Mouse (Mus musculus) neural tube, embryonic 15.5 days (tissue): Measurements from ENCODE around the gene Rplp2. TPM values are rescaled to one million over a fixed set of nuclear protein-coding genes. Genes with fewer than 3 reads are reported as not detected.

Experiments used
- ATAC-seq: fragments of 200-750 bp; cut with Nextera tagmentation; 2 replicates; pipeline ENCODE4 v1.8.0; 2017; ENCODE audit warnings: mild to moderate bottlenecking, moderate TSS enrichment, moderate library complexity; ENCODE audit not compliant: low FRiP score
- H3K27ac ChIP-seq: fragments of 300-500 bp; sonication (generic); replicated peaks from 2 replicates; pipeline ENCODE4 v1.5.1; 2015; ENCODE audit warnings: mild to moderate bottlenecking, inconsistent platforms
- H3K27me3 ChIP-seq: fragments of 300-500 bp; sonication (generic); replicated peaks from 2 replicates; pipeline ENCODE4 v1.6.1; 2015; ENCODE audit warnings: inconsistent platforms
- H3K36me3 ChIP-seq: fragments of 300-500 bp; sonication (generic); 2 replicates; pipeline ENCODE4 v1.6.1; 2015; ENCODE audit warnings: inconsistent platforms
- H3K4me1 ChIP-seq: fragments of 300-500 bp; sonication (generic); 2 replicates; pipeline ENCODE4 v1.6.1; 2015; ENCODE audit warnings: inconsistent platforms
- H3K4me2 ChIP-seq: fragments of 300-500 bp; sonication (generic); 2 replicates; pipeline ENCODE4 v1.6.1; 2015; ENCODE audit warnings: inconsistent platforms, mild to moderate bottlenecking, moderate library complexity
- H3K4me3 ChIP-seq: fragments of 300-500 bp; sonication (generic); replicated peaks from 2 replicates; pipeline ENCODE4 v1.5.1; 2015; ENCODE audit warnings: mild to moderate bottlenecking, inconsistent platforms
- H3K9ac ChIP-seq: fragments of 300-500 bp; sonication (generic); replicated peaks from 2 replicates; pipeline ENCODE4 v1.6.1; 2015; ENCODE audit warnings: mild to moderate bottlenecking, inconsistent platforms
- H3K9me3 ChIP-seq: fragments of 300-500 bp; sonication (generic); replicated peaks from 2 replicates; pipeline ENCODE4 v1.6.1; 2016; ENCODE audit warnings: inconsistent platforms
- WGBS: fragments of 180-500 bp; shearing (Covaris S2); methylation state at CpG from one replicate; pipeline ENCODE4 v1.1.7; 2015; ENCODE audit warnings: mixed read lengths; 5-methylcytosine and 5-hydroxymethylcytosine counted together
- polyA plus RNA-seq: library from polyadenylated mRNA; unstranded; fragments of >200 nt; fragmentation: Nextera tagmentation; extraction: Ambion mirVana; gene quantifications from 2 replicates; pipeline ENCODE4 v1.2.1, GENCODE M21; 2015

The Rplp2 gene
- polyA plus RNA-seq, 1 experiment from 2014 or later, result 743 TPM

- peaks cover 34% of the 10 kb centered on the region for H3K36me3 ChIP-seq
- no peaks in the 10 kb centered on the region for H3K9me3 ChIP-seq
- peaks cover 24% of the 10 kb centered on the region for H3K4me1 ChIP-seq
- peak; percentile 33 for ATAC-seq
- under 1% methylated on average over 23 of the region's 23 CpGs for WGBS
- peak overlapping the region; percentile 68 for H3K27ac ChIP-seq
- H3K4me2 ChIP-seq, result peak overlapping the region; percentile 86
- peak overlapping the region; percentile 62 for H3K9ac ChIP-seq
- peaks cover 18% of the 10 kb centered on the region for H3K27me3 ChIP-seq
- peak overlapping the region; percentile 61 for H3K4me3 ChIP-seq
These were observed 8.6 kb downstream of the Rplp2 start for GRCm38 (mm10) chr7:141455610-141456314.

- H3K36me3 ChIP-seq, result peaks cover 24% of the 10 kb centered on the region
- ATAC-seq, result no peak
- 92% methylated on average over 6 of the region's 6 CpGs for WGBS
- H3K4me3 ChIP-seq, result no peak overlapping the region
- H3K27me3 ChIP-seq, result peaks cover 27% of the 10 kb centered on the region
- peaks cover 28% of the 10 kb centered on the region for H3K4me1 ChIP-seq
- H3K27ac ChIP-seq, result no peak overlapping the region
- no peaks in the 10 kb centered on the region for H3K9me3 ChIP-seq
- no peak overlapping the region for H3K9ac ChIP-seq
- peak overlapping the region; percentile 86 for H3K4me2 ChIP-seq
These were observed 9.6 kb downstream of the Rplp2 start for GRCm38 (mm10) chr7:141456739-141457138.

GRCm38 (mm10) chr7:141457236-141457635 is 10.1 kb downstream of the Rplp2 start:
- Histone ChIP-seq H3K9ac (no peak overlapping the region), H3K27me3 (peaks cover 32% of the 10 kb centered on the region), H3K27ac (no peak overlapping the region), H3K4me3 (no peak overlapping the region), H3K4me1 (peaks cover 33% of the 10 kb centered on the region), H3K9me3 (no peaks in the 10 kb centered on the region), H3K36me3 (peaks cover 19% of the 10 kb centered on the region), H3K4me2 (no peak overlapping the region)
- 94% methylated on average over 14 of the region's 14 CpGs for WGBS
- no peak for ATAC-seq

- Histone ChIP-seq H3K27me3 (peaks cover 41% of the 10 kb centered on the region), H3K4me3 (no peak overlapping the region), H3K4me2 (no peak overlapping the region), H3K9me3 (no peaks in the 10 kb centered on the region), H3K36me3 (peaks cover 15% of the 10 kb centered on the region), H3K27ac (no peak overlapping the region), H3K4me1 (peaks cover 34% of the 10 kb centered on the region), H3K9ac (no peak overlapping the region)
- no peak for ATAC-seq
- WGBS, result 77% methylated on average over 15 of the region's 15 CpGs
These were observed 11.0 kb downstream of the Rplp2 start for GRCm38 (mm10) chr7:141457986-141458660.

- Histone ChIP-seq H3K9me3 (no peaks in the 10 kb centered on the region), H3K36me3 (peaks cover 14% of the 10 kb centered on the region), H3K9ac (no peak overlapping the region), H3K27ac (no peak overlapping the region), H3K4me3 (no peak overlapping the region), H3K4me1 (peaks cover 34% of the 10 kb centered on the region), H3K4me2 (no peak overlapping the region), H3K27me3 (peaks cover 47% of the 10 kb centered on the region)
- ATAC-seq, result no peak
- WGBS, result 93% methylated on average over 11 of the region's 11 CpGs
These were observed 11.5 kb downstream of the Rplp2 start for GRCm38 (mm10) chr7:141458661-141459060.

- 89% methylated on average over 17 of the region's 17 CpGs for WGBS
- H3K4me2 ChIP-seq, result no peak overlapping the region
- no peak for ATAC-seq
- no peak overlapping the region for H3K9ac ChIP-seq
- peaks cover 34% of the 10 kb centered on the region for H3K4me1 ChIP-seq
- H3K27ac ChIP-seq, result no peak overlapping the region
- peaks cover 53% of the 10 kb centered on the region for H3K27me3 ChIP-seq
- H3K9me3 ChIP-seq, result no peaks in the 10 kb centered on the region
- no peak overlapping the region for H3K4me3 ChIP-seq
- peaks cover 14% of the 10 kb centered on the region for H3K36me3 ChIP-seq
These were observed 12.1 kb downstream of the Rplp2 start for GRCm38 (mm10) chr7:141459301-141459711.

- Histone ChIP-seq H3K27me3 (peaks cover 60% of the 10 kb centered on the region), H3K27ac (no peak overlapping the region), H3K36me3 (peaks cover 14% of the 10 kb centered on the region), H3K4me1 (peaks cover 35% of the 10 kb centered on the region), H3K9ac (no peak overlapping the region), H3K4me3 (no peak overlapping the region), H3K4me2 (no peak overlapping the region), H3K9me3 (no peaks in the 10 kb centered on the region)
- ATAC-seq, result no peak
- 85% methylated on average over 5 of the region's 5 CpGs for WGBS
These were observed 12.8 kb downstream of the Rplp2 start for GRCm38 (mm10) chr7:141460001-141460390.

- H3K4me3 ChIP-seq, result peak within 1 kb of the TSS; percentile 35
- 76% methylated on average over 15 of the region's 15 CpGs for WGBS
- ATAC-seq, result no peak
- H3K27me3 ChIP-seq, result peaks cover 65% of the 10 kb centered on the region
- H3K4me2 ChIP-seq, result peak within 1 kb of the TSS; percentile 72
- H3K4me1 ChIP-seq, result peaks cover 39% of the 10 kb centered on the region
- peak within 1 kb of the TSS; percentile 41 for H3K9ac ChIP-seq
- H3K9me3 ChIP-seq, result no peaks in the 10 kb centered on the region
- peaks cover 14% of the 10 kb centered on the region for H3K36me3 ChIP-seq
- no peak within 1 kb of the TSS for H3K27ac ChIP-seq
These were observed 13.4 kb downstream of the Rplp2 start, which contains the start of gene Cracr2b for GRCm38 (mm10) chr7:141460391-141461113. Gene Cracr2b (plus strand): TSS chr7:141461094.

GRCm38 (mm10) chr7:141461521-141462332 is 14.6 kb downstream of the Rplp2 start:
- no peak for ATAC-seq
- H3K4me3 ChIP-seq, result peak overlapping the region; percentile 35

GRCm38 (mm10) chr7:141462333-141462821 is 15.2 kb downstream of the Rplp2 start:
- ATAC-seq, result no peak
- peaks cover 78% of the 10 kb centered on the region for H3K27me3 ChIP-seq
- H3K9me3 ChIP-seq, result no peaks in the 10 kb centered on the region
- WGBS, result 17% methylated on average over 5 of the region's 5 CpGs
- H3K9ac ChIP-seq, result no peak overlapping the region
- H3K36me3 ChIP-seq, result peaks cover 14% of the 10 kb centered on the region
- peak overlapping the region; percentile 72 for H3K4me2 ChIP-seq
- peaks cover 32% of the 10 kb centered on the region for H3K4me1 ChIP-seq
- H3K4me3 ChIP-seq, result peak overlapping the region; percentile 35; the same call in 1 of the 2 replicates
- no peak overlapping the region for H3K27ac ChIP-seq

More at GRCm38 (mm10) chr7:141461521-141462332, 14.6 kb downstream of the Rplp2 start:
- H3K9me3 ChIP-seq, result no peaks in the 10 kb centered on the region
- H3K27me3 ChIP-seq, result peaks cover 76% of the 10 kb centered on the region
- H3K4me2 ChIP-seq, result peak overlapping the region; percentile 72
- H3K4me1 ChIP-seq, result peaks cover 29% of the 10 kb centered on the region
- peaks cover 14% of the 10 kb centered on the region for H3K36me3 ChIP-seq
- WGBS, result 2% methylated on average over 57 of the region's 59 CpGs
- peak overlapping the region; percentile 41 for H3K9ac ChIP-seq
- H3K27ac ChIP-seq, result no peak overlapping the region
